Mouse (Mus musculus) left cerebral cortex, postnatal 25 days (tissue): Measurements from ENCODE around the gene Gm960. TPM values are rescaled to one million over a fixed set of nuclear protein-coding genes. Genes with fewer than 3 reads are reported as not detected.

ENCODE experiments used
- DNase-seq, 2 experiments: peaks; one replicate each; pipeline ENCODE4 v3.0.0; 2022; ENCODE audit warnings: low spot score in 2 of 2, mixed read lengths in 1 of 2
- intact Hi-C: fragments of 180-260 bp; cut with DNase I; formaldehyde crosslinking; loops from one replicate; pipeline ENCODE4 v1.15.1; 2025
- total RNA-seq, 2 experiments: library from RNA; stranded (reverse); gene quantifications; 2 replicates each; pipeline ENCODE4 v1.2.3; 2021

Gene Gm960
- total RNA-seq = 1 to 10 TPM; 1.1 to 1.3 TPM

DNA sequence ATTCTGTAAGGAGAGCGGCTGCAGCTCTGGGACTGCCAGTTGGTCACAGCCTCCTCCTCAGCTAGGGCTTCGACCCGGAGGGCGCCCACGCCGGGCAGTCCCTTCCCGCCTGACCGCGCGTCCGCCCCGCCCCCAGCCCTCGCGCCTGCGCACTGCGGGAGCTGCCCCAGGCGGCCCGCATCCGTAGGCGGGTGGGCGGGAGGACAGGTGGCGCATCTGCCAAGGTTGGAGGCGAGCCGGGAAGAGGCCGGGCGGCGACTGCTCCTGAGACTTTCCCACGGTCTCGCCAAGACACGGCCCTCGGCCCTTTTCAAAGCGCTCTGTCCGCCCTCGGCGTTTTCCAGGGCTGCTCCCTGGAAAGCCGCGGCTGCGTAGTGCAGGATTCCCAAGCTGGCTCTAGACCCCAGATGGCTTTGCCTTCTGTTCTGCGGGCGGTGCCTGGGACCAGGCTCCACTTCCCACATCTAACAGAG, at the start of gene Gm960:
Gene Gm960 (minus strand): TSS at position 464 of the 473 bp plus-strand sequence.
- DNase-seq = peak; percentile 85 to 88
- intact Hi-C loops = loop anchor here (1.0 to 5.0 kb wide), 3 partner anchors 13 to 216 kb away; partner anchors contain the start of gene Sptbn2

DNA sequence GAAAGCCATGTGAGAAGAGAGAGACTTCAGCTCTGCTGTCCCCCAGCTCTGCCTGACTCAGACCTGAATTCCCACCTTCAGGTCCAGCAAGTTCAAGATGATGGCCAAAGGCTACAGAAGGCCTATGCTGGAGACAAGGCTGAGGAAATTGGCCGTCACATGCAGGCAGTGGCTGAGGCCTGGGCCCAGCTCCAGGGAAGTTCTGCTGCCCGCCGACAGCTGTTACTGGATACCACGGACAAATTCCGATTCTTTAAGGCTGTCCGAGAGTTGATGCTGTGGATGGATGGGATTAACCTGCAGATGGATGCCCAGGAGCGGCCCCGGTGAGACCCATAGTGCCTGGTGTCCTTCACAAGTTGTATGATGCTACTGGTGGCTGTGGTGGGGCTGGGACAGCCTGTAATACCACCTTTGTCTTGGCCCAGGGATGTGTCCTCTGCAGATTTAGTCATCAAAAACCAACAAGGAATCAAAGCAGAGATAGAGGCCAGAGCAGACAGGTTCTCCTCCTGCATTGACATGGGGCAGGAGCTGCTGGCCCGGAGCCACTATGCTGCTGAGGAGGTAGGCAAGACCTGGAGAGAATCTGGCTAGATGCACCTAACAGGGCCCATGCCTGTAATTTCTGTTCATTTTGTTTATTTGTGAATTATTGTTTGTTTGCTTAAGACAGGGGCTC, 49.3 kb upstream of the Gm960 start:
- intact Hi-C loops = no loop called here
- DNase-seq = no peak

DNA sequence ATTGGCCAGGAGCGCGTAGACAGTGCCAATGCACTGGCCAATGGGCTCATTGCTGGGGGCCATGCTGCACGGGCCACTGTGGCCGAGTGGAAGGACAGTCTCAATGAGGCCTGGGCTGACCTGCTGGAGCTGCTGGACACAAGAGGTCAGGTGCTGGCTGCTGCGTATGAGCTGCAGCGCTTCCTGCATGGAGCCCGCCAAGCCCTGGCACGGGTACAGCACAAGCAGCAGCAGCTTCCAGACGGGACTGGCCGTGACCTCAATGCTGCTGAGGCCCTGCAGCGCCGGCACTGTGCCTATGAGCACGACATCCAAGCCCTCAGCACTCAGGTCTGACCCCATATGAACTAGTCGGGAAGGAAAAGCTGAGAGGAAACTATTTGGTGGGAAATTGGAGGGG, 48.1 kb upstream of the Gm960 start:
- intact Hi-C loops = no loop called here

DNA sequence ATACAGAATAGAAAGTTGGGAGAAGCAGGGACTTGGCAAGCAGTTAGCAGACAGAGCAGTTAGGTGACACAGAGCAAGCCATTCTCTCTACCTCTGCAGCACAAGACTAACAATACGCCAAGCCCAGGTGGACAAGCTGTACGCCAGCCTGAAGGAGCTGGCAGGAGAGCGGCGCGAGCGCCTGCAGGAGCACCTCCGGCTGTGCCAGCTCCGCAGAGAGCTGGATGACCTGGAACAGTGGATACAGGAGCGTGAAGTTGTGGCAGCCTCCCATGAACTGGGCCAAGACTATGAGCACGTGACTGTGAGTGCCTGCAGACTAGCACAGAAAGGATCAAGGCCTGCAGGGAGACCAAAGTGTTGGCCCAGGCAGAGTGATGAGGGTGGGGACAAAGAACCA, 47.2 kb upstream of the Gm960 start:
- no peak for DNase-seq
- intact Hi-C loops = no loop called here

More for the DNA sequence above, 48.1 kb upstream of the Gm960 start:
- no peak for DNase-seq

DNA sequence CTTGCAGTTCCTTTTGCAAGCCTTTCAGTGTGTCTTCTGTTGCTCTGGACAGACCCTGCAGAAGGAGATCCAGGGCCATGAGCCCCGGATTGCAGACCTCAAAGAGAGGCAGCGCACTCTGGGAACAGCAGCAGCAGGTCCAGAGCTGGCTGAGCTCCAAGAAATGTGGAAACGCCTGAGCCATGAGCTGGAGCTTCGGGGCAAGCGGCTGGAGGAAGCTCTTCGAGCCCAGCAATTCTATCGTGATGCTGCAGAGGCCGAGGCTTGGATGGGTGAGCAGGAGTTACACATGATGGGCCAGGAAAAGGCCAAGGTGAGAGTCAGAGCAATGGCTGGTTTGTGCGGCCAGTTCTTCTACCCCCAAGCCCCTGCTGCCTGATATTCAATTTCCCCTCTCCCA, 46.6 kb upstream of the Gm960 start:
- no peak for DNase-seq
- intact Hi-C loops = no loop called here

DNA sequence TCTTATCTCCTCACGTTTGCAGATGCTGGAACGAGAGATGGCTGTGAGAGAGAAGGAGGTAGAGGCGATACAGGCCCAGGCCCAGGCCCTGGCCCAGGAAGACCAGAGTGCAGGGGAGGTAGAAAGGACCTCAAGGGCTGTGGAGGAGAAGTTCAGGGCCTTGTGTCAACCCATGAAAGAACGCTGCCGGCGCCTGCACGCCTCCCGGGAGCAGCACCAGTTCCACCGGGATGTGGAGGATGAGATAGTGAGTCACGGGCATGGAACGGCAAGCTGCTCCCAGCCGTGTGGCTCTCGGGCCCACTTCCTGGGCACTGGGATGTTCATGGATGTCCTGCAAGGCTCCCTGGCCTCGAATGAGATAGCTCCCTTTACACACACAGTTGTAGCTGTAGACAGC, 45.6 kb upstream of the Gm960 start:
- DNase-seq = no peak
- intact Hi-C loops = loop anchor here (5.0 kb wide), 1 partner anchor 247 kb away; the partner anchor contains the start of gene 2010003K11Rik

DNA sequence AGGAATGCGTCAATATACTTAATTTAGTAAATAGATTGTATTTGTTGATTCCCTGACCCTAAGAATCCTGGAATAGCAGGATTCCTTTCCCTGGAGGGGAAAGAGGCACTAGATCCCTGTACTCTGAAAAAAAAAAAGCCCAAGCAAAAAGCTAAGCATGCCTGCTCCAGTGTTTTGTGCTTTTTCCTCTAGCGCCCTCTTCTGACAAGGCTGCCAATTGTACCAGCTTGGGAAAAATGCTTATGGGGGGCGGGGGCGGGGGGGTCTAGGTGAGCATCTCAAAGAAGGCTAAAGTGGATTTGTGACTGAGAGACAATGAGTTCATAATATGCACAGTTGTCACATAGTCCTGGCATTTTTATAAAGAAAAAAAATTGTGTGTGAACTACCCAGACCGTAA, 45.1 kb upstream of the Gm960 start:
- no peak for DNase-seq
- intact Hi-C loops = loop anchor here (1.0 to 5.0 kb wide), 3 partner anchors 99 to 246 kb away; partner anchors contain the start of gene 2010003K11Rik

DNA sequence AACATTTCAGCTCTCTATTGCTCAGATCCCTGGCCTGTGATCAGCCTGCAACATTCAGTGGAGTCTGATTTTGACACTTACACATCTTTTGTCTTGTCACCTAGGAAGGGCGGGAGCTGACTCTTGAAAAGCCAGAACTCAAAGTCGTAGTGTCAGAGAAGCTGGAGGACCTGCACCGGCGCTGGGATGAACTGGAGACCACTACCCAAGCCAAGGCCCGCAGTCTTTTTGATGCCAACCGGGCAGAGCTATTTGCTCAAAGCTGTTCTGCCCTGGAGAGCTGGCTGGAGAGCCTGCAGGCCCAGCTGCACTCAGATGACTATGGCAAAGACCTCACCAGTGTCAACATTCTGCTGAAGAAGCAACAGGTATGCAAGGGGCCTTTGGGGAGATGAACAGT, 43.8 kb upstream of the Gm960 start:
- no peak for DNase-seq

DNA sequence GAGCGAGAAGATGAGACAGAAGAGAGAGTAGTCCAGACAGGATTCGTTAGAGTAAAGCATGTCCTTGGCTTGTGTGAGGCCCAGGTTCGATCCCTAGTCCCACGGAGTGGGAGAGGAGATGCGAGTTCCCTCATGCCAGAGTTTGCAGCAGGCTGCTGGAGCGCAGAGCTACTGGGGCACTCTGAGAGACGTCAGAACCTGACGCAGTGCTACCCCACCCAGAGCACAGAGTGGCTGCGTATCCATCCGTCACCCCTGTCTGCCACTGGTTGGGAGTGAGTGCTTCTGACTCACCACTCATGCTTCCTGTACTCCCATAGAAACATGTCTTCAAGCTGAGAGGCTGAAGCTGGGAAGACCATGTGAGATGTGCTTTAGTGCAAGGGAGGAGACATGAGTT, 43.0 kb upstream of the Gm960 start:
- intact Hi-C loops = loop anchor here (5.0 kb wide), 1 partner anchor 244 kb away; the partner anchor contains the start of gene 2010003K11Rik
- peak in 1 of 2 experiments; percentile 57 for DNase-seq

More for the DNA sequence above, 43.8 kb upstream of the Gm960 start:
- intact Hi-C loops = loop anchor here (2.0 to 5.0 kb wide), 2 partner anchors 97 to 245 kb away; partner anchors contain the start of gene 2010003K11Rik

DNA sequence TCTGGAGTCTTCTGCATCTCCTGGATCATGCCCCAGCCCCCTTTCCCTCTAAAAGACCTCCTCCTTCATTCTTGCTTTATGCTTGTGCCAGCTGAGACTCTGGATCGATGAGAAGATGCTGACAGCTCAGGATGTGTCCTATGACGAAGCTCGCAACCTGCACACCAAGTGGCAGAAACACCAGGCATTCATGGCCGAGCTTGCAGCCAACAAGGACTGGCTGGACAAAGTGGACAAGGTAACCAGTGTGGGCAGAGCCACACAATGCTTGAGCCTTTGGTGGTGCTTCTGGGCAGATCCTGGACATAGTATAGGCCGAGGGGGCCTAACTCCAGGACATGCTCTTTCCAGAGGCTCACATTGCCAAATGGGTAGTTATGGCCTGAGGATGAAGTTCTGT, 41.3 kb upstream of the Gm960 start:
- no peak for DNase-seq
- intact Hi-C loops = loop anchor here (5.0 kb wide), 1 partner anchor 242 kb away; the partner anchor contains the start of gene 2010003K11Rik

DNA sequence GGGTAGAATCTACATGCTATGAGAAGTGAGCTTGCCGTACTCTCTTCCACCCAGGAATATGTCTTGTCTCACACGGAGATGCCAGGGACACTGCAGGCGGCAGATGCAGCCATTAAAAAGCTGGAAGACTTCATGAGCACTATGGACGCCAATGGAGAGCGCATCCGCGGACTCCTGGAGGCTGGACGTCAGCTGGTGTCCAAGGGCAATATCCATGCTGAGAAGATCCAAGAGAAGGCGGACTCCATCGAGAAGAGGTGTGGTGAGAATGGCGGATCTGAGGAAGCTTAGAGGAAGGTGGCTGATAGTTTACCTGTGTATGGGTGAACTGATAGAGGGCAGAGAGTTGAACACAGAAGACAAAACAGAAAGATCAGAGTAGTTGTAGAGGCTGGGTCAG, 40.6 kb upstream of the Gm960 start:
- DNase-seq = no peak
- intact Hi-C loops = no loop called here

DNA sequence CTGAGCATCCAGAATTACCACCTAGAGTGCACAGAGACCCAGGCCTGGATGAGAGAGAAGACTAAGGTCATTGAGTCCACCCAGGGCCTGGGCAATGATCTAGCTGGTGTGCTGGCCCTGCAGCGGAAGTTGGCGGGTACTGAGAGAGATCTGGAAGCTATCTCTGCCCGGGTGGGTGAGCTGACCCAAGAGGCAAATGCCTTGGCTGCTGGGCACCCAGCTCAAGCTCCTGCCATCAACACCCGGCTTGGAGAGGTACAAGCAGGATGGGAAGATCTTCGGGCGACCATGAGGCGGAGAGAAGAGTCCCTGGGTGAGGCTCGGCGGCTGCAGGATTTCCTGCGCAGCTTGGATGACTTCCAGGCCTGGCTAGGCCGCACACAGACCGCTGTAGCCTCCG, 39.4 kb upstream of the Gm960 start:
- intact Hi-C loops = no loop called here

DNA sequence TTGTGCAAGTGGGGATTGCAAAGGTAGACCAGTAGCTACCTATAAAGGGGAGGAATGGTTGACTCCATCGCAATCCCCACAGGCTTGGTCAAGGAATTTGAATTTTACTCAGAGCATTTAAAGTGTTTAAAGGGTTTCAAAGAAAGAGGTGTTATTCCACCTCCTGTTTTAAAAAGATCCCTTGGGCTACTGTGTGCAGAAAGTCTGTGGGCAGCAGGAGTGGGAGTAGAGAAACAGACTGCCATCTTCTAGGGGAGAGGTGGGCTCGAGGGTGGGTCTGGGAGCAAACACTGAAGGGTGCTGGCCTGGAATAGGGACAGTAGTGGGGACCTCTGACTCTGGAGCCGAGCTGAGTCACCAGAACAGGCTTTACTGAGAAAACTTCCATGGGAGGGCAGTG, 34.6 kb upstream of the Gm960 start:
- intact Hi-C loops = loop anchor here (5.0 kb wide), 1 partner anchor 86 kb away; no protein-coding TSS in a partner anchor
- DNase-seq = peak in 1 of 2 experiments; percentile 71

More for the DNA sequence above, 39.4 kb upstream of the Gm960 start:
- DNase-seq = no peak

DNA sequence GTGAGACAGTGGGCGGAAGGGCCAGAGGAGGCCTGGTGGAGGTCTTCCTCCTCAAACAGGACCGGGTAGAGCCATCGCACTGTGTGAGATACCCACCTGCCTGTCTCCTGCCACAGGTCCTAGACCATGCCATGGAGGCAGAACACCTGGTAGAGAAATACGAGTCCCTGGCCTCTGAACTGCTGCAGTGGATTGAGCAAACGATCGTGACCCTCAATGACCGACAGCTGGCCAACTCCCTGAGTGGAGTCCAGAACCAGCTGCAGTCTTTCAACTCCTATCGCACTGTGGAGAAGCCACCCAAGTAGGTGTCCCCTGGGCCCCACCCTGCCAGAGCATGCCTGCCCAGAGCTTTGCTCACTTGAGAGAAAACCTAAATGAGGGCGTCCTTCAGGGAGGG, 30.7 kb upstream of the Gm960 start:
- intact Hi-C loops = no loop called here
- DNase-seq = no peak

DNA sequence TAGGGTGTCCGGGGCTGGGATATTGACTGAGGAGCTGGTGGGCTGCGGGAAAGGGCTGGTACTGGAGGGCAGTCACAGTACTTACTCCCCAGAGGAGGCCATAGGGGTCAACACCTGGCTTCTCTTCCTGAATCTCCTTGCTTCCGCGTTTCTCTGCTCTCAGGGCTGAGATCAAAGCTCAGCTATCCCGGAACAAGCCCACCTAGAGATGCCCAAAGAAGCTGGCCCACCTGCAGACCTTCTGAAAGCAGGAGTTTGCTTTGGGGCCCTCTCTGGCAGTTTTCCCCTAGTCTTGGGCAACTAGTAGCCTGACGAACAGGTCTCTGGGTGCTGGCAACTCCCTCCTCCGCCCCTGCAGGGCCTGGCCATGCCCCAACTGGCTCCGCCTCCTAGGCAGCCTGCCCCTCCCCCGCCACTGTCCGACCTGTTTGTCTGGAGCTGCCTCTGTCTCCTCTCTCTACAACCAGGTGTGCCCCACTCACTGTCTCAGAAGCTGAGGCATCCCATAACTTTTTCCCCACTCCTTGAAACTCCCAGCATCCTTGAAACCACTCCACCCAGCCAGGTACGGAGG, 22.3 kb upstream of the Gm960 start:
- no peak for DNase-seq
- intact Hi-C loops = no loop called here

DNA sequence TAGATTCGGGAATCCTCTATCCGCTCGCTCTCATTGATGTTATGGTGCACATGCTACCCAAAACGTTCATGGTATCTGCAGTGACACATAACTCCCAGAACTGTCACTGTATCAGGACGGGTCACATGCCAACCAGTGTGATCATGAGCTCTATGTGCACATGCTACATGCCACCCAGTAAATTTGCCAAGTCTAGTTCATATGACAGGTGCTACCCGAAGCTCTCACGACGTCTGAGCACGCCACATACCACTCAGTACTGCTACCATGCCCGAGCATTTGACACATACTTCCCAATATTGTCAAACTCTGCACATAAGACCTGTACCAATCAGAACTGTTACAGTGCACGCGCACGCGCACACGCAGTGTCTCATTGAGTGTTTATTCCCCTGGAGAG, 21.6 kb upstream of the Gm960 start:
- DNase-seq = no peak
- intact Hi-C loops = no loop called here

DNA sequence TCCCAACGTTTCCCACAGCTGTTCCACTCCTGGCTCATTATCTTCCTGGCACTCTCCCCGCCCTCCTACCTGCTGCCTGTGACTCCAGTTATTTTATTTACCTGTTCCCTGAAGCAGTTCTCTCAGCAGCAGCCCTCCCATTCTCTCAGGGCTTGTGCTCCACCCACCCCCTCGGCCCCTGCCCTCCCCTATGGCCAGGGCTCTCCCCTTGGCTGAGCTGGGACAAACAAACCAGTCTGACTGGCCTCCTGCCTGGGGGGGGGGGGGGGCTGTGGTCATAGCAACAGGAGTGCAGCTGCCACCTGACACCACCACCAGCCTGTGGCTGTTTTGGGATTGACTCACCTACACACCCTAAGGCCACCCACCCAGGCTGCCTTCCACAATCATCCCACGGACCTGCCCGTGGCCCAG, 20.9 kb upstream of the Gm960 start:
- DNase-seq = no peak
- intact Hi-C loops = no loop called here

DNA sequence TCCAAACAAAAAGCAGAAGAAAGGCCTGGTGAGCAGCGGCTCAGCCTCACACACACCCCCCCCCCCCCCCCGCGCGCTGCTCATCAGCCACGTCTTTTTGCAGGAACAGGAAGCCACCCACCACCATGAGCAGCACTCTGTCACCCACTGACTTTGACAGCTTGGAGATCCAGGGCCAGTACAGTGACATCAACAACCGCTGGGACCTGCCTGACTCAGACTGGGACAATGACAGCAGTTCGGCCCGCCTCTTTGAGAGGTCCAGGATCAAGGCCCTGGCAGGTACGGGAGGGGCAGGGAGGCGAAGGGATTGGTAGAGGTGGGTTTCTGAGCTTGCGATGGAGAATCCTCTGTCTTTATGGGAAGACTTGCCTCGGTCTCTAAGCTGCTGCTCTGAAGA, 20.2 kb upstream of the Gm960 start:
- peak in 1 of 2 experiments; percentile 59 for DNase-seq
- intact Hi-C loops = no loop called here

DNA sequence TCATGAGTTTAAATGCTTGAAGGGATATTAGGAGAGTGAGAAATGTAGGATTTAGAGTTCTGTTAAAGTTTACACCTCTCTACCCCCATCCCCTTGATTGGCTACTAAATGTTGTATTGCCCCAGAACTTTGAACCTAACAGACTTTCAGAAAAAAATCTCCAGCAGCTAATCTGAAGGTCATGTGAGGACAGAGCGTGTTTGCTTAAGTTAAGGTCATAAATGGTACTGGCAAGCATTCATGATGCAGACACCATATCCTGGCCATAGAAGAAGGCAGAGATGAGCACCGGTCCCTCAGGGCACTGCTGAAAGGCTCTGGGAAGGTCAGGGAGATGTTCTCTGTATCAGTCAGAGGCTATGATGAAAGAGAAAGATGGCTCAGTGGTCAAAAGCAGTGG, 18.8 kb upstream of the Gm960 start:
- intact Hi-C loops = no loop called here
- no peak for DNase-seq

DNA sequence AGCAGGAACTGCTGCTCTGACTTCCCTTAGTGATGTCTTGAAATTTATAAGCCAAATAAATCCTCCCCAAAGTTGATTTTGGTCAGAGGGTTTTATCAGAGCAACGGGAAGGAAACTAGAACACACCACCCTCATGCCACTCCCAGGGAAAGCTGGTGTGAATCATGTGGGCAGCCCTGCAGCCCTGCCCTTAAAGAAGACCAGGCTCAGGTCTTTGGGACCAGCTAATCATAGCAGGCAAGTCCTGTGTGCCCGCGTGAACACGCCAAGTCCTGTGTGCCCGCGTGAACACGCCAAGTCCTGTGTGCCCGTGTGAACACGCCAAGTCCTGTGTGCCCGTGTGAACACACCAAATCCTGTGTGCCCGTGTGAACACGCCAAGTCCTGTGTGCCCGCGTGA, 18.3 kb upstream of the Gm960 start:
- DNase-seq = no peak
- intact Hi-C loops = no loop called here

DNA sequence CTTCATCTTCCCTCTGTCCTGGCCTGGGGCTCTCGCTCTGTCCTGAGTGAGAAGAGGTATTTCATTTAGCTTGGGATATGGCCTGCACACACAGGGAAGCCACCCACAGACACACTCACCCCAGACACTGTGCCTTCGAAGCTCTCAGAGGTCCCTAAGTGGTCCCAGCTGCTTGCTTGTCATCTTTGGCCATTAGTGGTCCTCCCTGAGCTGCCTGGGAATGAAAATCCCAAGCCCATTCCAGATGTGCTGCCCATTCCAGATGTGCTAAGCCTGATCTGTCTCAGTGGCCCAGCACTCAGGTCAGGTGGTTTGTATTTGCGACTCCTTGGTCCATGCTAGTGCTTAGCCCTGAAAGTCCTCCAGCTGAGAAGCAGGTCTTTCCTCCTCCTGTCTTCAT, 15.4 kb upstream of the Gm960 start:
- DNase-seq = no peak
- intact Hi-C loops = loop anchor here (5.0 kb wide), 1 partner anchor 67 kb away; no protein-coding TSS in a partner anchor
